15 mouse cellular contexts compared by ENCODE assay signal in the genomic region with DNA sequence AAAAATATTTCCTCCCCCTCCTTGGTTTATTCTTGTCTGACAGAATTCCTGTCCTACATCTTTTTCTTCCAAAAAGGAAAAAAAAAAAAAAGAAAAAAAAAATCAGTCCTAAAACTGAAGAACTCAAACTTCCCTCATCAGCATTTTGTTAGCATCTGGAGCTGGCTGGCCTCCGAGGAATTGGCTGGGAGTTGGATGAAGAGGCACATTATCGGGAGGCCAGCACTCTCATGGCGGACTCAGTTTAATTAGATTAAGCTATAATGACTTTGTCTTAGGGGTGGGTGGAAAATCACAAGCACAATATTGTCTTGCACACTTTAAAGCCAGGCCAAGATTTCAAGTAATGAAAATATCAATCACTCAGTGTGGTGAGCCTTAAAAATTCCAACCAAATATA.
"Had no signal": no experiment of that assay in that cellular context is flagged by ENCODE, and none has a peak within 500 bp of the region (broad histone marks: within the 10 kb centered on the region; RNA-seq: fewer than 3 reads in every experiment).

No protein-coding gene starts in this region.

- H3K4me1 ChIP-seq: limb, embryonic 13.5 days; midbrain, embryonic 10.5 days; neural tube, embryonic 15.5 days had no signal

- H3K36me3 ChIP-seq: limb, embryonic 13.5 days; midbrain, embryonic 10.5 days; neural tube, embryonic 15.5 days had no signal

- H3K27ac ChIP-seq: kidney, postnatal 0 days; limb, embryonic 13.5 days; liver, embryonic 14.5 days; midbrain, embryonic 10.5 days; neural tube, embryonic 15.5 days had no signal

- H3K9me3 ChIP-seq: limb, embryonic 13.5 days; midbrain, embryonic 10.5 days; neural tube, embryonic 15.5 days had no signal

- H3K4me3 ChIP-seq: layer of hippocampus, adult 2 months; limb, embryonic 13.5 days; midbrain, embryonic 10.5 days; myocyte; neural tube, embryonic 15.5 days had no signal

- DNase-seq: left cerebral cortex, postnatal 4 days; lung, adult 18-20 months; midbrain, embryonic 14.5 days; right cerebral cortex, adult 18-20 months; right cerebral cortex, postnatal 25 days; thymus, postnatal 36 days had no signal

- ATAC-seq: inflammation-experienced regulatory T-cells, adult 6 months; intestine, postnatal 0 days had no signal

- H3K9ac ChIP-seq: limb, embryonic 13.5 days; liver, embryonic 14.5 days; neural tube, embryonic 15.5 days had no signal

- H3K27me3 ChIP-seq: limb, embryonic 13.5 days; neural tube, embryonic 15.5 days had no signal

- H3K4me2 ChIP-seq: limb, embryonic 13.5 days; neural tube, embryonic 15.5 days had no signal
